Mouse (Mus musculus): ENCODE measurements around the gene Strn4.

GRCm38 (mm10) chr7:16883162-16883561 is 67.5 kb downstream of the Strn4 start:
- TF ChIP-seq CTCF (IDR thresholded peaks at IDR 0.05; ENCODE audit: low read depth): no peak
- no peak for TF ChIP-seq EP300 (IDR thresholded peaks at IDR 0.05; ENCODE audit: low read depth)

Measured in liver, postnatal 0 days (tissue).